Mouse (Mus musculus): ENCODE data around the gene B3gnt2.

- TF ChIP-seq ZC3H11A (IDR thresholded peaks at IDR 0.05; ENCODE audit: borderline replicate concordance, low read depth, low read length) (no peak), MAFK (IDR thresholded peaks at IDR 0.05; ENCODE audit: insufficient read depth, low read depth, low read length) (no peak), CHD2 (IDR thresholded peaks at IDR 0.05; ENCODE audit: low read depth, low read length) (no peak), HCFC1 (IDR thresholded peaks at IDR 0.05; ENCODE audit: borderline replicate concordance, insufficient read depth, low read length) (no peak), ZNF384 (IDR thresholded peaks at IDR 0.05; ENCODE audit: low read depth, low read length) (no peak)
Measured at GRCm38 (mm10) chr11:22781190-22781589, 79.6 kb downstream of the B3gnt2 start.
